Mouse (Mus musculus) liver, embryonic 14.5 days (tissue): ENCODE results near the gene Zfp827.

Experiments
- CTCF ChIP-seq: IDR thresholded peaks from 2 replicates; pipeline ENCODE4 v1.5.1; 2016; ENCODE audit warnings: antibody characterized with exemption, low read depth, control low read depth
- EP300 ChIP-seq: IDR thresholded peaks from 2 replicates; pipeline ENCODE4 v1.6.1; 2016; ENCODE audit warnings: antibody characterized with exemption, low read depth

GRCm38 (mm10) chr8:79225586-79225985 lies 197.3 kb downstream of the Zfp827 start:
- no peak for TF ChIP-seq CTCF
- TF ChIP-seq EP300 = no peak
